Mouse (Mus musculus): ENCODE data around the gene Bpifb2.

- no peak for TF ChIP-seq CTCF (IDR thresholded peaks at IDR 0.05; ENCODE audit: low read depth, low read length)
- no peak for TF ChIP-seq TAL1 (conservative IDR thresholded peaks at IDR 0.05; ENCODE audit: low read depth, low read length)
- TF ChIP-seq POLR2AphosphoS5 (IDR thresholded peaks at IDR 0.05; ENCODE audit: insufficient replicate concordance, low read depth, low read length): no peak
- no peak for TF ChIP-seq GATA2 (IDR thresholded peaks at IDR 0.05; ENCODE audit: borderline replicate concordance, low read depth, low read length)
- no peak for TF ChIP-seq GATA1 (IDR thresholded peaks at IDR 0.05; ENCODE audit: borderline replicate concordance, low read length)
These were observed 39.3 kb downstream of the Bpifb2 start for GRCm38 (mm10) chr2:153914151-153914550.
